Mouse (Mus musculus) liver, embryonic 14.5 days (tissue): ENCODE results near the gene Ntng1. TPM values are rescaled to one million over a fixed set of nuclear protein-coding genes. Genes with fewer than 3 reads are reported as not detected.
"Not testable (repeated sequence)": the region's sequence is repeated elsewhere in the genome, so short reads cannot be mapped to it uniquely, and the experiment has no call there.

Source experiments
- ATAC-seq: fragments of 200-750 bp; cut with Nextera tagmentation; 2 replicates; pipeline ENCODE4 v1.8.0; 2017; ENCODE audit warnings: moderate number of reproducible peaks, mild to moderate bottlenecking, moderate library complexity; ENCODE audit not compliant: insufficient read depth
- DNase-seq, 3 experiments: peaks; one replicate each; pipeline ENCODE4 v3.0.0-alpha.2; 2012 to 2013; ENCODE audit warnings: low read depth in 3 of 3, low spot score in 3 of 3
- H3K27ac ChIP-seq: fragments of 300-500 bp; sonication (generic); 2 replicates; pipeline ENCODE4 v1.5.1; 2014; ENCODE audit warnings: moderate library complexity, mild to moderate bottlenecking, control low read depth, inconsistent platforms
- H3K27me3 ChIP-seq: fragments of 300-500 bp; sonication (generic); 2 replicates; pipeline ENCODE4 v1.6.1; 2014; ENCODE audit warnings: mild to moderate bottlenecking, low read length, moderate library complexity; ENCODE audit not compliant: control insufficient read depth, insufficient read depth
- H3K36me3 ChIP-seq: fragments of 300-500 bp; sonication (generic); replicated peaks from 2 replicates; pipeline ENCODE4 v1.6.1; 2014; ENCODE audit warnings: low read depth; ENCODE audit not compliant: control insufficient read depth, insufficient read depth
- H3K4me1 ChIP-seq, 2 experiments: fragments of 200-500 bp in 1 of 2; fragments of 300-500 bp in 1 of 2; sonication (generic) in 1 of 2; replicated peaks; 2 replicates each; pipeline ENCODE4 v1.6.1; 2012 to 2014; ENCODE audit warnings: antibody characterized with exemption in 1 of 2, inconsistent platforms in 1 of 2, low read length in 1 of 2; ENCODE audit not compliant: control insufficient read depth in 2 of 2, insufficient read depth in 2 of 2
- H3K4me2 ChIP-seq: fragments of 300-500 bp; sonication (generic); 2 replicates; pipeline ENCODE4 v1.6.1; 2014; ENCODE audit warnings: low read depth, mild to moderate bottlenecking, control low read depth, moderate library complexity
- H3K4me3 ChIP-seq, 2 experiments: fragments of 200-500 bp in 1 of 2; fragments of 300-500 bp in 1 of 2; sonication (generic) in 1 of 2; 2 replicates each; pipeline ENCODE4 v1.5.1; 2012 to 2014; ENCODE audit warnings: low read depth in 2 of 2, low read length in 2 of 2, mild to moderate bottlenecking in 2 of 2, control low read depth in 1 of 2, inconsistent platforms in 1 of 2, moderate library complexity in 1 of 2; ENCODE audit not compliant: insufficient read depth in 1 of 2
- H3K9ac ChIP-seq: fragments of 300-500 bp; sonication (generic); replicated peaks from 2 replicates; pipeline ENCODE4 v1.6.1; 2014; ENCODE audit warnings: mild to moderate bottlenecking, control low read depth, moderate library complexity
- H3K9me3 ChIP-seq: fragments of 300-500 bp; sonication (generic); 2 replicates; pipeline ENCODE4 v1.6.1; 2016; ENCODE audit warnings: low read length, mixed read lengths; ENCODE audit not compliant: control insufficient read depth
- CTCF ChIP-seq: IDR thresholded peaks from 2 replicates; pipeline ENCODE4 v1.5.1; 2016; ENCODE audit warnings: antibody characterized with exemption, low read depth, control low read depth
- EP300 ChIP-seq: IDR thresholded peaks from 2 replicates; pipeline ENCODE4 v1.6.1; 2016; ENCODE audit warnings: antibody characterized with exemption, low read depth
- WGBS: fragments of 180-500 bp; shearing (Covaris S2); extraction: QIAGEN DNeasy Blood & Tissue Kit; methylation state at CpG from one replicate; pipeline ENCODE4 v1.1.7; 2014; ENCODE audit not compliant: insufficient replicate concordance; 5-methylcytosine and 5-hydroxymethylcytosine counted together
- polyA plus RNA-seq, 2 experiments: library from polyadenylated mRNA; depleted of rRNA in 1 of 2; stranded (reverse) in 1 of 2; unstranded in 1 of 2; fragments of >200 nt; fragmentation: Nextera tagmentation in 1 of 2; extraction: Ambion mirVana in 1 of 2; gene quantifications; 2 replicates each; pipeline versions ENCODE4 v1.2.1 to v1.2.3; 2012 to 2014

The Ntng1 gene
- polyA plus RNA-seq, 2 experiments: 0.03 to 0.04 TPM

- no peak overlapping the region for H3K4me2 ChIP-seq
- no peak overlapping the region for H3K9ac ChIP-seq
- no peak overlapping the region for H3K27ac ChIP-seq
- H3K36me3 ChIP-seq: no peaks in the 10 kb centered on the region
- ATAC-seq (no peak), DNase-seq (no peak)
- no peaks in the 10 kb centered on the region for H3K27me3 ChIP-seq
- no peaks in the 10 kb centered on the region for H3K4me1 ChIP-seq
- TF ChIP-seq EP300: no peak
- TF ChIP-seq CTCF: no peak
- H3K9me3 ChIP-seq: no peaks in the 10 kb centered on the region
- H3K4me3 ChIP-seq: no peak overlapping the region
- 58% methylated on average over 2 of the region's 2 CpGs for WGBS
These were observed 387.4 kb downstream of the Ntng1 start for GRCm38 (mm10) chr3:109756426-109756825.

GRCm38 (mm10) chr3:109747593-109747992 lies 396.2 kb downstream of the Ntng1 start:
- H3K27ac ChIP-seq, H3K27me3 ChIP-seq, H3K4me1 ChIP-seq, H3K4me3 ChIP-seq, DNase-seq, ATAC-seq, H3K9me3 ChIP-seq, H3K9ac ChIP-seq, H3K4me2 ChIP-seq, H3K36me3 ChIP-seq: not testable (repeated sequence)
- 11% methylated on average over 3 of the region's 3 CpGs for WGBS

DNA sequence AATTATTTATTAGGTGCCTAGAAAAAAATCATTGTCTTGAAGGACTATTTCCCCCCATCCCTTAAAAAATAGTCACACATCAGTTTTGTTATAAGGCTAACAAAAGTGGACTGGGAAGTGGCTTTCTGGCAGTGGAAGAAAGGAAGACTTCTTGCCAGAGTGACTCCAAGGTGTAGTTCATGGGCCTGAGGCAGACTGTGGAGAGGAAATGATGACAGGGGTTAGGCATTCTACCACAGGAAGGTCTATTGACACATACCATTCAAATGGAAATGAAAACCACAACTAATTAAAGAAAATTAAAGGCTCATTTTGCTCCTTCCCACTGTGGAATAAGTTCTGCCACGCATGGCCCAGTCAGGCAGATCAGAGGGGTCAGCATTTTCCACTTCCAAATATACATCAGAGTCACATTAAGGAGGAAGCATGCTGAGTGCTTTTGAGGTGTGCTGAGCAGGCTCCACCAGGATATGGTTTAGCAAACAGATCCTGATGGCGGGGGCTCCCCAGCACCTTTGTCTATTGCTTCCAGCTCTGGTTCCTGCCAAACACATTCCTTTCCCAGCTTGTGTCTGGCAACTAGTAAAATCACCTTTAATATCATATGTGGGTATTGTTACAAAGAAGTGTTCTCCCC lies 403.2 kb downstream of the Ntng1 start:
- Histone ChIP-seq H3K4me3 (no peak overlapping the region), H3K36me3 (no peaks in the 10 kb centered on the region), H3K9me3 (no peaks in the 10 kb centered on the region), H3K4me1 (no peaks in the 10 kb centered on the region), H3K27me3 (no peaks in the 10 kb centered on the region), H3K27ac (no peak overlapping the region), H3K9ac (no peak overlapping the region), H3K4me2 (no peak overlapping the region)
- 41% methylated on average over 2 of the region's 2 CpGs for WGBS
- ATAC-seq (no peak), DNase-seq (no peak)
- TF ChIP-seq CTCF (no peak), EP300 (no peak)

GRCm38 (mm10) chr3:109732327-109733182 lies 411.3 kb downstream of the Ntng1 start:
- DNase-seq: no peak
- Histone ChIP-seq H3K27me3 (no peaks in the 10 kb centered on the region), H3K4me2 (no peak overlapping the region), H3K36me3 (no peaks in the 10 kb centered on the region), H3K9me3 (no peaks in the 10 kb centered on the region), H3K9ac (no peak overlapping the region), H3K4me3 (no peak overlapping the region), H3K27ac (no peak overlapping the region), H3K4me1 (no peaks in the 10 kb centered on the region)
- 38% methylated on average over 10 of the region's 10 CpGs for WGBS
- TF ChIP-seq CTCF: peak; percentile 44
- no peak for TF ChIP-seq EP300
- no peak for ATAC-seq

DNA sequence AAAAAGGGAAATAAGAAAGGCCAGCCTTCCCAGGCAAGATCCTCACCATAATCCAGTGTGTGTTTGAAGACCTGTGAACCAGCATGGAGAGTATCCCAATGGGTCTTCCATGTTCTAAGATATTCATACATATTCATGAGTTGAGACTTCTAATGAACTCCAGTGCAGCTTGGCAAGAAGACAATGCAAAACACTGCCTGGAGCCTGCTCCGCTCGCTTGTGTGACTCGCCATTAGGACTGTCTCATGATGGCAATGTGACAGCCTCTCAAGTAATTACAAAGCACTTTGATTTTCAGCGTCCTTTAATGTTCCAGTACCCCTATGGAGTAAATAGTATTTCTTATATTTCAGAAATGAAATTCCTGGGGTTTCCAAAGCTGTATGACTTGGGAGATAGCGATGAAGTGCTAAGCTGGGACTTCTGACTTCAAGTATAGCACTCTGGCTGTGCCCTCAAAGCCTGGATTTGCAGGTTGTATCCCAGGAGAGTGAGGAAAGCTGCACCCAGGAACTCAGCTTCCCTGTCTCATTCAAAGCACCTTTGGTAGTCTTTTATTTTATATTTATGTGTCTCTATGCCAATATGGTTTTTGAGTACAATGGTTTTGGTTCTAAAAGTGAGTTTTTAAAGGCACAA lies 412.1 kb downstream of the Ntng1 start:
- 58% methylated on average over 5 of the region's 5 CpGs for WGBS
- DNase-seq (no peak), ATAC-seq (no peak)
- Histone ChIP-seq H3K4me3 (no peak overlapping the region), H3K4me2 (no peak overlapping the region), H3K9me3 (no peaks in the 10 kb centered on the region), H3K27ac (no peak overlapping the region), H3K9ac (no peak overlapping the region), H3K36me3 (no peaks in the 10 kb centered on the region), H3K4me1 (no peaks in the 10 kb centered on the region), H3K27me3 (no peaks in the 10 kb centered on the region)
- no peak for TF ChIP-seq EP300

Other genes with a start within 250 kb of the Ntng1 start
- gene Prmt6, start 107.0 kb upstream of the Ntng1 start, polyA plus RNA-seq (2012; rRNA removed): 3.6 and 4.2 TPM in 2 replicates
- gene Prmt6, start 107.0 kb upstream of the Ntng1 start, polyA plus RNA-seq (2014; fragmentation: Nextera tagmentation; extraction: Ambion mirVana): 6.2 and 7.1 TPM in 2 replicates